Mouse (Mus musculus) CH12.LX (cell line): Measurements from ENCODE around the gene Snx17. TPM values are rescaled to one million over a fixed set of nuclear protein-coding genes. Genes with fewer than 3 reads are reported as not detected.

ENCODE experiments used
- DNase-seq: peaks from one replicate; pipeline ENCODE4 v3.0.0-alpha.2; 2013; ENCODE audit errors: extremely low read depth
- H3K27ac ChIP-seq: 2 replicates; pipeline ENCODE4 v1.5.1; 2012; ENCODE audit warnings: low read depth, mild to moderate bottlenecking, control low read depth, moderate library complexity; ENCODE audit not compliant: insufficient read depth
- H3K27me3 ChIP-seq: replicated peaks from 2 replicates; pipeline ENCODE3; 2012; ENCODE audit warnings: inconsistent platforms
- H3K36me3 ChIP-seq, 2 experiments: replicated peaks in 1 of 2; 2 replicates each; pipeline versions ENCODE3 to v1.6.1; 2012; ENCODE audit warnings: inconsistent platforms in 1 of 2, low read length in 1 of 2, mild to moderate bottlenecking in 1 of 2, mixed read lengths in 1 of 2, moderate library complexity in 1 of 2; ENCODE audit not compliant: control insufficient read depth in 1 of 2, insufficient read depth in 1 of 2
- H3K4me1 ChIP-seq, 2 experiments: 2 replicates each; pipeline ENCODE4 v1.6.1; 2012; ENCODE audit warnings: inconsistent platforms in 1 of 2, moderate library complexity in 1 of 2; ENCODE audit not compliant: insufficient read depth in 2 of 2, control insufficient read depth in 1 of 2
- H3K4me2 ChIP-seq: 2 replicates; pipeline ENCODE4 v1.6.1; 2012; ENCODE audit warnings: low read depth, mild to moderate bottlenecking, control low read depth; ENCODE audit not compliant: poor library complexity, insufficient read depth, severe bottlenecking
- H3K4me3 ChIP-seq, 3 experiments: fragments of 150-350 bp in 1 of 3; sonication (generic) in 1 of 3; replicated peaks in 1 of 3; 2 replicates each; pipeline versions ENCODE3 to v1.5.1; 2011 to 2012; ENCODE audit warnings: low read depth in 2 of 3, low read length in 2 of 3, mild to moderate bottlenecking in 2 of 3, moderate library complexity in 2 of 3, control low read depth in 1 of 3, improper control_type of control experiment in 1 of 3, inconsistent platforms in 1 of 3, mixed read lengths in 1 of 3; ENCODE audit not compliant: poor library complexity in 1 of 3
- H3K79me2 ChIP-seq: replicated peaks from 2 replicates; pipeline ENCODE4 v1.6.1; 2012; ENCODE audit warnings: mild to moderate bottlenecking, moderate library complexity; ENCODE audit not compliant: control insufficient read depth, poor library complexity, insufficient read depth, severe bottlenecking; ENCODE audit errors: extremely low read depth
- H3K9ac ChIP-seq: 2 replicates; pipeline ENCODE4 v1.6.1; 2012; ENCODE audit warnings: low read depth, mild to moderate bottlenecking, control low read depth, moderate library complexity; ENCODE audit not compliant: insufficient read depth
- H3K9me3 ChIP-seq: replicated peaks from 2 replicates; pipeline ENCODE3; 2012; ENCODE audit warnings: low read length, inconsistent platforms, mixed read lengths
- BHLHE40 ChIP-seq: IDR thresholded peaks from 2 replicates; pipeline ENCODE4 v1.6.1; 2011; ENCODE audit warnings: mild to moderate bottlenecking, low read depth, low read length, improper control_type of control experiment
- CHD1 ChIP-seq: IDR thresholded peaks from 2 replicates; pipeline ENCODE4 v1.6.1; 2012; ENCODE audit warnings: low read depth, low read length, improper control_type of control experiment, inconsistent platforms
- CHD2 ChIP-seq: IDR thresholded peaks from 2 replicates; pipeline ENCODE4 v1.6.1; 2011; ENCODE audit warnings: low read length, improper control_type of control experiment
- CTCF ChIP-seq, 2 experiments: IDR thresholded peaks in 1 of 2; conservative IDR thresholded peaks in 1 of 2; 2 replicates each; pipeline ENCODE4 v1.5.1; 2011 to 2012; ENCODE audit warnings: low read depth in 2 of 2, low read length in 2 of 2, improper control_type of control experiment in 1 of 2, inconsistent platforms in 1 of 2, mild to moderate bottlenecking in 1 of 2, moderate library complexity in 1 of 2
- E2F4 ChIP-seq: IDR thresholded peaks from 2 replicates; pipeline ENCODE4 v1.6.1; 2011; ENCODE audit warnings: low read depth, low read length, improper control_type of control experiment; ENCODE audit not compliant: insufficient replicate concordance
- ELF1 ChIP-seq: IDR thresholded peaks from 2 replicates; pipeline ENCODE4 v1.6.1; 2014; ENCODE audit warnings: low read depth, mild to moderate bottlenecking, inconsistent platforms, low read length, improper control_type of control experiment
- EP300 ChIP-seq: IDR thresholded peaks from 2 replicates; pipeline ENCODE4 v1.6.1; 2011; ENCODE audit warnings: low read length, improper control_type of control experiment
- ETS1 ChIP-seq: conservative IDR thresholded peaks from 2 replicates; pipeline ENCODE4 v1.6.1; 2012; ENCODE audit warnings: low read depth, mild to moderate bottlenecking, inconsistent platforms, low read length, improper control_type of control experiment, moderate library complexity
- GABPA ChIP-seq: IDR thresholded peaks from 2 replicates; pipeline ENCODE4 v1.6.1; 2012; ENCODE audit warnings: low read depth, low read length, improper control_type of control experiment, inconsistent platforms; ENCODE audit not compliant: insufficient replicate concordance
- HCFC1 ChIP-seq: IDR thresholded peaks from 2 replicates; pipeline ENCODE4 v1.6.1; 2012; ENCODE audit warnings: low read depth, mild to moderate bottlenecking, inconsistent platforms, low read length, improper control_type of control experiment
- IRF4 ChIP-seq: IDR thresholded peaks from 2 replicates; pipeline ENCODE4 v1.6.1; 2014; ENCODE audit warnings: low read depth, mild to moderate bottlenecking, inconsistent platforms, low read length, improper control_type of control experiment
- JUN ChIP-seq: IDR thresholded peaks from 2 replicates; pipeline ENCODE4 v1.6.1; 2011; ENCODE audit warnings: low read depth, mild to moderate bottlenecking, low read length, improper control_type of control experiment, moderate library complexity; ENCODE audit not compliant: insufficient read depth
- JUND ChIP-seq: conservative IDR thresholded peaks from 2 replicates; pipeline ENCODE4 v1.6.1; 2011; ENCODE audit warnings: low read depth, low read length, improper control_type of control experiment
- KAT2A ChIP-seq: IDR thresholded peaks from 2 replicates; pipeline ENCODE4 v1.6.1; 2012; ENCODE audit warnings: low read length, improper control_type of control experiment, inconsistent platforms; ENCODE audit not compliant: insufficient replicate concordance
- MAFK ChIP-seq: IDR thresholded peaks from 2 replicates; pipeline ENCODE4 v1.6.1; 2011; ENCODE audit warnings: low read length, improper control_type of control experiment; ENCODE audit not compliant: insufficient replicate concordance
- MAX ChIP-seq: IDR thresholded peaks from 2 replicates; pipeline ENCODE4 v1.6.1; 2011; ENCODE audit warnings: low read length, improper control_type of control experiment
- MAZ ChIP-seq: IDR thresholded peaks from 2 replicates; pipeline ENCODE4 v1.6.1; 2012; ENCODE audit warnings: low read depth, mild to moderate bottlenecking, inconsistent platforms, low read length, improper control_type of control experiment, moderate library complexity
- MEF2A ChIP-seq: IDR thresholded peaks from 2 replicates; pipeline ENCODE4 v1.6.1; 2014; ENCODE audit warnings: low read depth, mild to moderate bottlenecking, inconsistent platforms, low read length, improper control_type of control experiment, borderline replicate concordance
- MXI1 ChIP-seq: IDR thresholded peaks from 2 replicates; pipeline ENCODE4 v1.6.1; 2011; ENCODE audit warnings: mild to moderate bottlenecking, low read depth, low read length, improper control_type of control experiment
- MYC ChIP-seq: IDR thresholded peaks from 2 replicates; pipeline ENCODE4 v1.6.1; 2011; ENCODE audit warnings: low read depth, mild to moderate bottlenecking, improper control_type of control experiment, low read length
- NELFE ChIP-seq: IDR thresholded peaks from 2 replicates; pipeline ENCODE4 v1.6.1; 2011; ENCODE audit warnings: low read depth, low read length, improper control_type of control experiment
- NRF1 ChIP-seq: IDR thresholded peaks from 2 replicates; pipeline ENCODE4 v1.6.1; 2014; ENCODE audit warnings: low read depth, mild to moderate bottlenecking, inconsistent platforms, low read length, improper control_type of control experiment, moderate library complexity
- PAX5 ChIP-seq: IDR thresholded peaks from 2 replicates; pipeline ENCODE4 v1.6.1; 2012; ENCODE audit warnings: low read length, inconsistent platforms, mixed read lengths
- POLR2A ChIP-seq: IDR thresholded peaks from 2 replicates; pipeline ENCODE4 v1.6.1; 2011; ENCODE audit warnings: low read depth, mild to moderate bottlenecking, improper control_type of control experiment, low read length
- POLR2AphosphoS2 ChIP-seq: IDR thresholded peaks from 2 replicates; pipeline ENCODE4 v1.6.1; 2011; ENCODE audit warnings: low read depth, low read length, improper control_type of control experiment
- RAD21 ChIP-seq: IDR thresholded peaks from 2 replicates; pipeline ENCODE4 v1.6.1; 2011; ENCODE audit warnings: low read depth, mild to moderate bottlenecking, low read length, improper control_type of control experiment, moderate library complexity
- RCOR1 ChIP-seq: conservative IDR thresholded peaks from 2 replicates; pipeline ENCODE4 v1.6.1; 2012; ENCODE audit warnings: low read depth, mild to moderate bottlenecking, inconsistent platforms, low read length, improper control_type of control experiment
- SIN3A ChIP-seq: IDR thresholded peaks from 2 replicates; pipeline ENCODE4 v1.6.1; 2012; ENCODE audit warnings: low read length, improper control_type of control experiment, inconsistent platforms
- SMC3 ChIP-seq: IDR thresholded peaks from 2 replicates; pipeline ENCODE4 v1.6.1; 2011; ENCODE audit warnings: low read depth, low read length, improper control_type of control experiment
- TBP ChIP-seq: conservative IDR thresholded peaks from 2 replicates; pipeline ENCODE4 v1.6.1; 2011; ENCODE audit warnings: low read depth, low read length, improper control_type of control experiment
- TCF12 ChIP-seq: IDR thresholded peaks from 2 replicates; pipeline ENCODE4 v1.6.1; 2014; ENCODE audit warnings: low read depth, mild to moderate bottlenecking, inconsistent platforms, low read length, improper control_type of control experiment
- UBTF ChIP-seq: IDR thresholded peaks from 2 replicates; pipeline ENCODE4 v1.6.1; 2012; ENCODE audit warnings: low read depth, mild to moderate bottlenecking, inconsistent platforms, low read length, improper control_type of control experiment, moderate library complexity
- USF1 ChIP-seq: IDR thresholded peaks from 2 replicates; pipeline ENCODE4 v1.6.1; 2014; ENCODE audit warnings: low read depth, mild to moderate bottlenecking, inconsistent platforms, low read length, improper control_type of control experiment
- USF2 ChIP-seq: conservative IDR thresholded peaks from 2 replicates; pipeline ENCODE4 v1.6.1; 2011; ENCODE audit warnings: low read depth, low read length, improper control_type of control experiment
- ZC3H11A ChIP-seq: IDR thresholded peaks from 2 replicates; pipeline ENCODE4 v1.6.1; 2012; ENCODE audit warnings: low read depth, mild to moderate bottlenecking, inconsistent platforms, low read length, improper control_type of control experiment
- ZKSCAN1 ChIP-seq: IDR thresholded peaks from 2 replicates; pipeline ENCODE4 v1.6.1; 2012; ENCODE audit warnings: low read depth, inconsistent platforms, low read length, improper control_type of control experiment, borderline replicate concordance
- ZMIZ1 ChIP-seq: IDR thresholded peaks from 2 replicates; pipeline ENCODE4 v1.6.1; 2012; ENCODE audit warnings: low read depth, mild to moderate bottlenecking, inconsistent platforms, low read length, improper control_type of control experiment
- ZNF384 ChIP-seq: IDR thresholded peaks from 2 replicates; pipeline ENCODE4 v1.6.1; 2012; ENCODE audit warnings: low read depth, low read length, improper control_type of control experiment, inconsistent platforms
- dilution Hi-C: fragments of 300-500 bp; cut with MboI; formaldehyde crosslinking; loops from 2 replicates; pipeline ENCODE4 v1.14.3; 2020; ENCODE audit warnings: low sequenced_read_pairs; ENCODE audit not compliant: extremely low pct_unique_long_range_greater_than_20kb, extremely low pct_ligation_motif_present
- in situ Hi-C: fragments of 300-500 bp; cut with MboI; formaldehyde crosslinking; loops from 3 replicates; pipeline ENCODE4 v1.14.3; 2019; ENCODE audit warnings: low sequenced_read_pairs, low pct_ligation_motif_present, low pct_unique_long_range_greater_than_20kb, mixed read lengths
- polyA plus RNA-seq: library from polyadenylated mRNA; unstranded; fragments of >175 nt; gene quantifications from 2 replicates; pipeline ENCODE4 v1.2.1, GENCODE M21; 2012; ENCODE audit warnings: low read depth; ENCODE audit not compliant: insufficient read length
- total RNA-seq, 2 experiments: library from RNA; depleted of rRNA; stranded (reverse); fragments of 300-350 nt in 1 of 2; fragments of >200 nt in 1 of 2; gene quantifications; 2 replicates each; pipeline ENCODE4 v1.2.3; 2012 to 2014

Snx17 gene
- total RNA-seq (2012; rRNA removed) = 61.5 and 73.9 TPM in 2 replicates
- total RNA-seq (2014; rRNA removed) = 52.6 and 56.7 TPM in 2 replicates
- polyA plus RNA-seq = 59.2 and 63.9 TPM in 2 replicates

DNA sequence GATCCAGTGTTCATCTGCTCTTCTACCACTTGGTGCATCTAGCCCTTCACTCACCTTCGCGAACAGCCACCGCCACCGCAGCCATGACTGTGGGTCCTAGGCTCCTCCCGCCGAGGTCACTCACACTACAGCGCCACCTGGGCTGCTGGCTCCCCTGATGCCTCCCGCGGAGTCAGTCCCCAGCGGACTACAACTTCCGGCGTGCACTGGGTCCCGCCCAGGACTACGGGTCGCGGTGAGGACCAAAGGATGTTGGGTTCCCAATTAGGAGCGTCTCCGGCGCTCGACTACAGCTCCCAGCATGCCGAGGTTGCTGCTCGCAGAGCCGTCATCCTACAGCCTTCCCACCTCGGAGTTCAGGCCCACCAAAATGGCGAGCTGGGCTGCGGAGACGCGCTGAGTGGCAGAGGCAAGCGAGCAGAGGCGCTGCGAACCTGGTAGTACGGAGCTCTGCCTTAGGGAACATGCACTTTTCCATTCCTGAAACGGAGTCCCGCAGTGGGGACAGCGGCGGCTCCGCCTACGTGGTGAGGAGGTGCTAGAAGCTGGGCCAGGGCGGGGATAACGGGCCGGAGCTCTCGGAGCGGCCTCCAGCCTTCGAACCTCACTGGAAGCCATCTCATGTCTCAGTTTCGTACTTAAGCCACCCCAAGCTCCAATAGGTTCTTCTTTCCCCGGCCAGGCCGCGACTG lies at the start of gene Snx17, which contains the start of gene Eif2b4:
TSS of gene Snx17 (plus strand) at position 289 of the 692 bp plus-strand sequence.
TSS of gene Eif2b4 (minus strand) at position 492 of the 692 bp plus-strand sequence.
- peak within 1 kb of the TSS; percentile 94 for H3K4me2 ChIP-seq
- peak; percentile 98 for DNase-seq
- peaks cover 2 to 29% of the 10 kb centered on the region in 2 experiments; a peak in 3 of 4 replicates for H3K4me1 ChIP-seq
- H3K79me2 ChIP-seq = peaks cover 27% of the 10 kb centered on the region
- no peaks in the 10 kb centered on the region for H3K27me3 ChIP-seq
- peak within 1 kb of the TSS; percentile 82 for H3K27ac ChIP-seq
- dilution Hi-C loops = no loop called here
- in situ Hi-C loops = no loop called here
- H3K9me3 ChIP-seq = no peaks in the 10 kb centered on the region
- H3K9ac ChIP-seq = peak within 1 kb of the TSS; percentile 91
- peaks cover 57 to 68% of the 10 kb centered on the region in 2 experiments for H3K36me3 ChIP-seq
- peak within 1 kb of the TSS; percentile 83 to 96 (median 88) for H3K4me3 ChIP-seq
- TF ChIP-seq JUND = no peak
- no peak for TF ChIP-seq USF2
- peak; percentile 18 for TF ChIP-seq TBP
- TF ChIP-seq SIN3A = peak; percentile 96
- TF ChIP-seq ZNF384 = no peak
- TF ChIP-seq POLR2AphosphoS2 = no peak
- no peak for TF ChIP-seq PAX5
- TF ChIP-seq MXI1 = peak; percentile 81
- peak; percentile 79; the same call in 1 of the 2 replicates for TF ChIP-seq E2F4
- peak; percentile 61; the same call in 1 of the 2 replicates for TF ChIP-seq NRF1
- TF ChIP-seq CHD2 = peak; percentile 49; the same call in 1 of the 2 replicates
- TF ChIP-seq UBTF = peak; percentile 63; the same call in 1 of the 2 replicates
- no peak for TF ChIP-seq CHD1
- no peak for TF ChIP-seq ZKSCAN1
- peak; percentile 94 for TF ChIP-seq TCF12
- TF ChIP-seq MAX = peak; percentile 34; the same call in 1 of the 2 replicates
- peak; percentile 48; the same call in 1 of the 2 replicates for TF ChIP-seq ZMIZ1
- no peak for TF ChIP-seq MAFK
- TF ChIP-seq MEF2A = peak; percentile 88; the same call in 1 of the 2 replicates
- TF ChIP-seq IRF4 = peak; percentile 81
- no peak for TF ChIP-seq ZC3H11A
- TF ChIP-seq ETS1 = peak; percentile 32
- TF ChIP-seq RCOR1 = no peak
- TF ChIP-seq USF1 = no peak
- TF ChIP-seq MYC = peak; percentile 53; the same call in 1 of the 2 replicates
- peak; percentile 89 for TF ChIP-seq POLR2A
- no peak for TF ChIP-seq RAD21
- no peak for TF ChIP-seq BHLHE40
- peak in 1 of 2 experiments; percentile 77; a peak in 2 of 4 replicates for TF ChIP-seq CTCF (conservative IDR thresholded peaks at IDR 0.05 in 1 of 2, IDR thresholded peaks at IDR 0.05 in 1 of 2; ENCODE audit: low read depth in 2 of 2, low read length in 2 of 2)
- peak; percentile 87 for TF ChIP-seq NELFE
- TF ChIP-seq EP300 = no peak
- TF ChIP-seq ELF1 = peak; percentile 95
- no peak for TF ChIP-seq SMC3
- peak; percentile 99 for TF ChIP-seq KAT2A
- peak; percentile 90; the same call in 1 of the 2 replicates for TF ChIP-seq GABPA
- TF ChIP-seq JUN = no peak
- peak; percentile 97 for TF ChIP-seq HCFC1
- TF ChIP-seq MAZ = peak; percentile 86
